23 mouse cellular contexts compared by ENCODE assay signal in the genomic region with DNA sequence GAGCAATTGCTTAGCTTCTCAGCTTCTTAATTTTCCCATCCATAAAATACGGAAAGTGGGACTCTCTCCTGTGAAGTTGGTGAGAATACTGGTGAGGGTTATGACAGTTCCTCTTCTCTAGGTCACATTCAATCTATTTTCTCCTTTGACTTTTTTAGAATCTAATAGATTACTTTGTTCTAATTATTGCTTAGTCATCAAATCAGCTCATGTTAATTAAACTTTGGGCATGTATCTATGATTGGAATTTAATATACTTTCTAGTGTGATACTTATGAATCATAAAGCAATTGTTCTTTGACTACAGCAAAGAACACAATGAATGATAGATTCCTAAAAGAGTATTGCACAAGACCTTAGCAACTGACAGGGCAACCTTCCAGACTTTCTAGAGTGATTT. TPM values are rescaled to one million over a fixed set of nuclear protein-coding genes. Genes with fewer than 3 reads are reported as not detected.
A peak's percentile ranks its signal among the peaks of the same experiment; 100 is the strongest.
DNase-seq lines count a peak whose midpoint lies in the region; ATAC-seq lines count a peak whose summit lies in the region.
"Had no signal": no experiment of that assay in that cellular context is flagged by ENCODE, and none has a peak within 500 bp of the region (broad histone marks: within the 10 kb centered on the region; RNA-seq: fewer than 3 reads in every experiment).

No protein-coding gene starts in this region.

- no peaks in the 10 kb centered on the region for H3K36me3 ChIP-seq in stomach, embryonic 16.5 days (ENCODE audit: control insufficient read depth, insufficient read depth, low read length)
- H3K36me3 ChIP-seq: embryonic facial prominence, embryonic 10.5 days; hindbrain, embryonic 12.5 days had no signal

- no peaks in the 10 kb centered on the region for H3K9me3 ChIP-seq in stomach, embryonic 16.5 days (replicated peaks; ENCODE audit: control insufficient read depth, low read length)
- H3K9me3 ChIP-seq: embryonic facial prominence, embryonic 10.5 days; heart, embryonic 10.5 days; hindbrain, embryonic 12.5 days had no signal

- no peak overlapping the region for H3K4me2 ChIP-seq in stomach, embryonic 16.5 days (ENCODE audit: low read depth, low read length)
- H3K4me2 ChIP-seq: hindbrain, embryonic 12.5 days had no signal

- H3K4me3 ChIP-seq in stomach, embryonic 16.5 days (replicated peaks; ENCODE audit: low read length), result no peak overlapping the region
- H3K4me3 ChIP-seq: embryonic facial prominence, embryonic 10.5 days; heart, embryonic 10.5 days; hindbrain, embryonic 12.5 days had no signal

- ATAC-seq in stomach, embryonic 16.5 days (ENCODE audit: insufficient read depth, low FRiP score), result no peak
- no peak for ATAC-seq in monocyte, adult 5-6 weeks (replicated peaks; ENCODE audit: insufficient number of reproducible peaks, low FRiP score, low TSS enrichment, poor library complexity, severe bottlenecking)
- ATAC-seq: CD4-positive, CD25-positive, alpha-beta regulatory T cell, adult 4 months; forebrain, embryonic 14.5 days; hindbrain, embryonic 16.5 days; inflammation-experienced regulatory T-cells, adult 6 months; intestine, postnatal 0 days had no signal

- 87% methylated on average over 1 of the region's 1 CpGs for WGBS in stomach, embryonic 16.5 days

- H3K9ac ChIP-seq in stomach, embryonic 16.5 days (ENCODE audit: low read length), result no peak overlapping the region
- H3K9ac ChIP-seq: hindbrain, embryonic 12.5 days had no signal

- H3K27ac ChIP-seq in stomach, embryonic 16.5 days (ENCODE audit: low read length), result peak overlapping the region; percentile 78
- H3K27ac ChIP-seq: embryonic facial prominence, embryonic 10.5 days; heart, embryonic 10.5 days; hindbrain, embryonic 12.5 days had no signal

- H3K27me3 ChIP-seq in stomach, embryonic 16.5 days (ENCODE audit: control insufficient read depth, insufficient read depth, low read length), result no peaks in the 10 kb centered on the region
- H3K27me3 ChIP-seq: hindbrain, embryonic 12.5 days had no signal

- peaks cover 24% of the 10 kb centered on the region for H3K4me1 ChIP-seq in stomach, embryonic 16.5 days (ENCODE audit: control insufficient read depth, insufficient read depth, low read length)
- H3K4me1 ChIP-seq: embryonic facial prominence, embryonic 10.5 days; hindbrain, embryonic 12.5 days had no signal

- peak; percentile 10 for DNase-seq in adrenal gland, adult 2 months
- no peak for DNase-seq in adrenal gland, postnatal 25 days
- peak; percentile 38 for DNase-seq in lung, postnatal 36 days
- no peak for DNase-seq in lung, postnatal 10 days
- DNase-seq in kidney, postnatal 36 days, result no peak
- DNase-seq: B cell, adult 2 months; cerebellum, adult 18-20 months; cerebellum, adult 9-11 months; cerebellum, postnatal 36 days; gastrocnemius, postnatal 10 days; heart, adult 18-20 months; heart, postnatal 10 days; heart, postnatal 4 days had no signal

RNA-seq across cellular contexts. Expression of a gene that starts 38.6 kb away (rescaled TPM):
- total RNA-seq in adrenal gland, adult 2 months (2021), result 10 to 100 TPM in 1 of 2 experiments, 1 to 10 TPM in 1; 6.4 to 15.7 TPM
- polyA plus RNA-seq in adrenal gland, adult 2 months (2012; rRNA removed), result 5.9 and 6.0 TPM in 2 replicates
- total RNA-seq in adrenal gland, postnatal 25 days (2021), result 6.1 and 7.5 TPM in 2 replicates
- 259 and 283 TPM in 2 replicates for polyA plus RNA-seq in stomach, embryonic 16.5 days (2015; fragmentation: Nextera tagmentation; extraction: Ambion mirVana)
- total RNA-seq in monocyte, adult 5-6 weeks (2017), result 0.43 to 1.8 TPM in 2 of 3 replicates, not detected in the other

Comparison
In these comparisons a context has a peak if more than half of its experiments do, and no peak if none do; other contexts are left out.
1. DNase-seq: peak in adrenal gland, adult 2 months (single experiment) and lung, postnatal 36 days (single experiment); none in adrenal gland, postnatal 25 days (single experiment), lung, postnatal 10 days (single experiment) and kidney, postnatal 36 days (0 of 2).